Mouse (Mus musculus): ENCODE results near the gene Slc8b1. TPM values are rescaled to one million over a fixed set of nuclear protein-coding genes. Genes with fewer than 3 reads are reported as not detected.

Gene Slc8b1
- total RNA-seq, 2 experiments from 2014 or later = 7.8 to 11.8 TPM

DNA sequence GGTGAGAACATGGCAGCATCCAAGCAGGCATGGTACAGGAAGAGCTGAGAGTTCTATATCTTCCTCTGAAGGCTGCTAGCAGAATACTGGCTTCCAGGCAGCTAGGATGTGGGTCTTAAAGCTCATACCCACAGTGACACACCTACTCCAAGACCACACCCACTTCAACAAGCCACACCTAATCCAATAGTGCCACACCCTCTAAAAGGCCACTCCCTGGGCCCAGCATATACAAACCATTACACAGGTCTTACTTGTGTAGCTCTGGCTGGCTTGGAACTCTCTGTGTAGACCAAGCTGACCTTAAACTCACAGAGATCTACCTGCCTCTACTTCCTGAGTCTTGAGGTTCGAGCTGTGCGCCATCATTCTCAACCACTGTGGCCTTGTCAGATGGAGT is 13.8 kb downstream of the Slc8b1 start:
- DNase-seq (ENCODE audit: low spot score in 2 of 2) = no peak

DNA sequence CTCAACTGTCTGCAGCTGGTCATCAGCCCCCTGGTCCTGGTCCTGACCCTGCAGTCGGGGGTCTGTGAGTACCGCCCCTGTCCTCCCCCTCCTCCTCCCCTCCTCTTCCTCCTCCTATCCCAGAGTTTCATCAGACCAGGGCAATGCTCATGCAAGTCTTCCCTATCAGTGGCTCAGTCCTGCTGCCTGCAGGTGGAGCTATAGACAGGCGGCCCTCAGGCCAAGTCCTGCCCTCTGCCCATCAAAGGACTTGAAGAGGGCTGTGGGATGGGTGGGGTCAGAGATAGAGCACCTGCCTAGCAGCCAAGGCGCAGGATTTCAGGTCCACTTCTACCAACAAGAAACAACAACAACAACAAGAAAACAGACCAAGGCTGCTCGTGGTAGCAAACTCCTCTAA is 14.8 kb downstream of the Slc8b1 start:
- no peak for DNase-seq (ENCODE audit: low spot score in 2 of 2)

DNA sequence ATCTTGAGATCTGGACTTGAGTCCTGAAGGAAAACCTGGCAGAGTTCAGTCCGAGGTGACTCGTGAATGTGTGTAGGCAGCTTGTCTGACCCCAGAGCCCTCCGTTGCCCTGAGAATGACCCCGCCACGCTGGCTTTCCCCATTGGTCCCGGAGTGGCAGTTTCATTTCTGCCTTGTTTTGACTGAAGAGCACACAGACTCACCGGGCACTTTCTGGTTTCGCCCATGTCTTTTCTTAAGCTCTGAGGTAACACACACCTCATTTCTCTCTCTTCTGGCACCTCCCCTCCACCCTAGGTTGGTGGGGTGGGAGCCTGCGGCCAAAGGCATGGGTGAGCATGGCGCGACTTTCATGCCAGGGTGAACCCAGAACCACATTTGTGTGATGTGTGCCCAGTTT is 15.3 kb downstream of the Slc8b1 start:
- no peak for DNase-seq (ENCODE audit: low spot score in 2 of 2)

DNA sequence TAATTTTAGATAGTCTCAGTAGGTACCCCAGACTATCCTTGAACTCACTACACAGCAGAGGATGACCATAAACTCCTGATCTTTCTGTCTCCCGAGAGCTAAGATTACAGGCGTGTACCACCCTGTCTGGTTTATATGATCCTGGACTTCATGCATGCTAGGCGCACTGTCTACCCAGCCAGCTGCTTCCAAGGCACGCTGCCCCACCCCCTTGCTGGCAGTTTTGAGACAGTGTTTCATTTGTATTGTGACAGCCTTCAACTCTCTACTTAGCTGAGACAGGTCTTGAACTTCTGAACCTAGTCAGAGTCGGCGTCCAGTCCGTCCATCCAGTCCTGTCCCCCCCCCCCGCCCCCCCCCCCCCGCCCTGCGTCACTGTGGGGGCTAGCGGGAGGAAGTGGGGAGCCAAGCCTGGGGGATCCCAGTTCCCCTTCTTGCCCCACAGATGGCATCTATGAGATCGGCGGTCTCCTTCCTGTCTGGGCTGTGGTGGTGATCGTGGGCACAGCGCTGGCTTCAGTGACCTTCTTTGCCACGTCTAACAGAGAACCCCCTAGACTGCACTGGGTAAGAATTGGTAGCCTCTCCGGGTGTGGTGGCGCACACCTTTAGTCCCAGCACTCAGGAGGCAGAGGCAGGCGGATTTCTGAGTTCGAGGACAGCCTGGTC is 16.5 kb downstream of the Slc8b1 start:
- DNase-seq (ENCODE audit: low spot score in 2 of 2) = no peak

DNA sequence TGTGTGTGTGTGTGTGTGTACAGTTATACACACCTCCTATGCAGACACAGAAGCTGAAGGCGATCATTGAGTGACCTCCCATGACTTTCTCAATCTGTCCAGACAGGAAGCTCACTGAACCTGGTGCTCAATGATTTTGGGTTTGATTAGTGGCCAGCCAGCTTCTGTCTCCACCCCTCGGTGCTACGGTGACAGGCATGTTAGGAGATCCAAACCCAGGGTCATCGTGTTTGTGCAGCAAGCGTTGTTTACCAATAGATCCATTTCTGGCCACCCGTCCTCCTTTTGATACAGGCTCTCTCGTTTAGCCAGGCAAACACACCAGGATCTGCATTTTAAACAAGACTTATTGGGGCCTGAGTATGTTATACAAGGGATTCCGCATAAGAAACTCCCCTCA is 20.7 kb downstream of the Slc8b1 start:
- DNase-seq (ENCODE audit: low spot score in 2 of 2) = no peak

DNA sequence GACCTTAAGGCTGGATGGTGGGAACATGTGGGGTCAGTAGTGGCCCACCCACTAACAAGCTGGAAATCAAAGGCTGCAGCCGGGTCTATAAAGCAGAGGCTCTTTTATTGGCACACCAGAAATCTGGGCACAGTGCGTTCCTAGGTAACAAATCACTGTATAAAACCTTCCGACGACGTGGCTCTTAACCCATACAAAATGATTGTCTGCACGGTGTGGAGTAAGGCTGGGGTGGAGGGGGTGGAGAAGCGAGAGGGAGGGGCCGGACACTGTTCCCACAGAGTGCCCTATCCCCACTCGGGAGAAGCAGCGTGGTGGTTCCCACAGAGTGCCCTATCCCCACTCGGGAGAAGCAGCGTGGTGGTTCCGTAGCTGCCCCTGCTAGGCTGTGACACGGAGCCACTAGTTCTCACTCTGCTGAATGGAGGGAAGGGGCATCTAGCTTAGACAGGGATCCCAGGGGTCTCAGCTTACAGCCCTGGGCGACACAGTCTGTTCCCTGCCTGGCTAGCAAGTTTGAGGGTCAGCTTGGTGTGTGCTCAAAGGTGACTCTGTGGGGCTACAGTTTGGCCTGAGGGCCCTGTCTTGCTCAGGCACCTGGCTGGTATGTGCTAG is 23.2 kb downstream of the Slc8b1 start:
- no peak for DNase-seq (ENCODE audit: low spot score in 2 of 2)

DNA sequence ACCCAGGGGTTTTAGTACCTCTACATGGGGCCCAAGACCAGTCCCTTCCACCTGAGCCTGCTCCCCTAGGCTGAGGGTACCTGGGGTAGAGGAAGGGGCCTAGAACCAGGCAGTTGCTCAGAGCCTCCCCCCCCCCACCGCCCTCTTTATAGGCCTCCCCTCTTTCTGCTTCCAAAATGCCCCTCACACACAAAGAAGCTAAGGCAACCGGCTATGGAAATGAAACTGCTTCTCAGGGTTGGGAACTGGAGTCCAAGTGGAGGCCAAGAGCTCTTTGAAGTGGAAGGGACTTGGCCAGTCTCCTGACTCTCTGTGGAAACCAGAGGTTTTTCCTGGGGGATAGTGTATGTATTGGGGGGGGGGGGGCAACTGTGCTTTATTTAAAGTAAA is 23.7 kb downstream of the Slc8b1 start:
- no peak for DNase-seq (ENCODE audit: low spot score in 2 of 2)

DNA sequence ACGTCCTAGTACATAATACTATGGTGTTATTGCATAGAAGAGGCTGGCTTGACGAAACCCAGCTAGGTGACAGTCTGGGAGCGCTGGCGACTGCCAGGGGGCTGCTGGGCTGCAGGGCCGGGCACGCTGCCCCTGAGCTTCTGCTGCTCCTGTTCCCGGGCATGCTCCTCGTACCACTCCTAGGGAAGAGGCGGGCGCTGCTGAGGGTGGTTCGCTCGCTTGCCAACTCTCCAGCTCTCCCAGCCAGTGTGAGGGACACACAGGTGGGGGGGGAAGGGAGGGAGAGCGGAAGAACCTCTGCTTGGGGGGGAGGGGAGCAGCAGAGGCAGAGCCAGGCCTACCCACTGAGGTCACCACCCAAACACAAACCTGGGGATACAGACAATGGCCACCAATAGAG is 25.1 kb downstream of the Slc8b1 start:
- peak in 1 of 2 experiments; percentile 43 for DNase-seq (ENCODE audit: low spot score in 2 of 2)

DNA sequence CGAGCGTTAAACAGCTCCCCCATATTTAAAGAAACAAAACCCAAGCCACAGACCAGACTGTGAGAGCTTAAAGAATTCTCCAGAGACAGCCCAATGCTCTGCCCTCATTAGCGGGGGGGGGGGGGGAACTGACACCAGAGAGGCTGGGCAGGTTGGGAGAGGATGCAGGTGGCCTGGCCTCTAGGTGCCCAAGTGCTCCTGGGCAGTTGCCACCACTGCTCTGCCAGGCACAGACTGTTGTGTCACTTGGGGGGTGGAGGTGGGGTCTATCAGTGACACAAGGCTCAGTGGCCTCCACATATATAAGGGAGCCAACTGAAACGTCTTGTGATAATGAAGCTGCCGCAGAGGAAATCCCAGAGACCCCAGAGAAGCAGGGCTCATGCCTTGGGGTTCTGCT is 25.7 kb downstream of the Slc8b1 start:
- no peak for DNase-seq (ENCODE audit: low spot score in 2 of 2)

DNA sequence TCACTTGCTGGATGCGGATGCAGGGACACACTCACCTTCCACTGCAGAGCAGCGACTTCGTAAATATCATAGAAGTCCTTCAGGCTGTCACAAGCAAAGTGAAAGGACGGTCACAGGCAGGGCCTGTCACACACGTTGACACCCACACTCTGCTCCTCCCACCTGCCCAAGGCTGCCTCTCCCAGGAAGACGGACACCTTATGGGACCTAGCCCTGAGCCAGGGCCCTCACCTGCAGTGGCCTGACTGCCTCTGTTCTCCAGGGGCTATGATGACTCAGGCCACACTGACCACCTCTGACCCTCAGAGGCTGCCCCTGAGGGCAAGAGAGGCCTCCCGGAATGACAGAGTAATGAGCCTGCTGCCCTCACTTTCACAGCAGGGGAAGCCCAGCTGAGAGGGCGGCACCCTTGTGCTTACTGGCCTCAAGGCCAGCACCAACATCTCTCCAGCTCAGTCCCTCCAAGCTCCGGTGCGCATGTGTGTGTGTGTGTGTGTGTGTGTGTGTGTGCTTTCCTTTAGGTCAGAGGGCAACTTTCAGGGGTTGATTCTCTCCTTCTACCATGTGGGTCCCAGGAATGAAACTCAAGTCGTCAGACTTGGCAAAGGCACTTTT is 37.4 kb downstream of the Slc8b1 start:
- DNase-seq (ENCODE audit: low spot score in 2 of 2) = no peak

DNA sequence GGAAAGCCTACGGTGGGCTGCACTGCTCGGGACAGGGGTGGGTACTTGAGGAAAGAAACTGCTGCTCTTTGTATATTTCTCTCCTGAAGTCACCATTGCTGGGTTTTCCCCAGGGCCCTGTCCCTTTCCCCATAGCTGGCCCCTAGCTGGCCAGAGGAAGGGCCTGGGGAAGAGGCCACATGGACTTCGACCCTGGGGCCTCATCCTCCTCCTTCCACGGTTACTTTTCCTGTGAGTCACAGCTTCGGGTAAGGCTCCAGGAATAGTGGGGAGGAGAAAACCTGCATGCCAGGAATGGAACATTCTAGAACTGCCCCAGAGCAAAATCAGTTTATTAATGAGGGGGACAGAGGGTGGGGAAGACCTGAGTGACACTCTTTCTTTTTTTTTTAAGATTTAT is 39.2 kb downstream of the Slc8b1 start:
- DNase-seq (ENCODE audit: low spot score in 2 of 2) = no peak

DNA sequence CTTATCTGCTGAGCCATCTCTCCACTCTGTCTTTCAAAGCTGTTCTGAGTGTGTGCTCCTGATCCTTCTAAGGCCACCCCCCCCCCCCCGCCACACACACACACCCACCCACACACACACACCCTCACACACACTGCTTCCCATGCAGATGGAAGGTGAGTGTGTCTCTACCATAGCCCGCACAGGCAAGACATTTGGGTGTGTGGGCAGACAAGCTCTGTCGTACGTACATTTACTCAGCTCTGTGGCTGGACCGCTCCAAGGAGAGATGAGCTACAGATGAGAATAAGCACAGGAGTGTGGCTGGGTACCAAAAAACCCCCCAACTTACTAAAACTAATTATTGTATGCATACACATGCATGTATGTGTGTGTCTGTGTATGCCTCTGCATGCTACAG is 39.7 kb downstream of the Slc8b1 start:
- peak in 1 of 2 experiments; percentile 67 for DNase-seq (ENCODE audit: low spot score in 2 of 2)

DNA sequence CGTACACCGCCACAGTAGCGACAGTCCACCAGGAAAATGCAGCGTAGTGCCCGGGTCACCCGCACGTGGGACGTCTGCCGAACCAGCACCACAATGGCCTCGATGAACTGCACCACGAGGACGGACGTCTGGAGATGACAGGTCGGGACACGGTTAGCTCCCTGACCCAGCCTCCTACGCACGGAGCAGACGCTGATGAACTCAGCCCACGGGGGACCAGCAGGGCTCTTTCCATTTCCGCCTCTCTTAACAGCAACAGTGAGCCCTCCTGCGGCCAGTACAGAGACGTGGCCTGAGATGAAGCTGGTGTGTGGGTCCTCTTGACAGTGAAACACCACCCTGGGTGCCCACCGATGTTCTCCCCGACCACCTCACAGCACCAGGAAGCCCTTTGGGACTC is 44.9 kb downstream of the Slc8b1 start:
- no peak for DNase-seq (ENCODE audit: low spot score in 2 of 2)

DNA sequence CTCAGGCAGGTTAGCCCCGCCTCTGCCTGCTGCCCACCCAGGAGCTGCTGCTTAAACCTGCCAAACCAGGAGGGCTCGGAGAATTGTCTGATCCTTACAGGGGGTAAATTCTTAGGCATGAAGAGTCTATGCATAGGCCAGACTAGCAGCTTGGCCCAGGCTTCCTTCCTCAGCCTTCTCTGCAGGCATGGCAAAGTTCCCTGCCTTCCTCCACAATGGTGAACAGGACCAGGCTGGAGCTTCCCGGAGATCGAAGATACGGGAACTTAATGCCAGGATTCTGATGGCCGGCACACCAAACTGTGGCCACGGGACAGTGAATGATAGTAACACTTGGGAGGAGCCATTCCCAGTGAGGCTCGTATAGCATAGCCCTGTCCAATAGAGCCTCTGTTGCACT is 47.1 kb downstream of the Slc8b1 start:
- DNase-seq (ENCODE audit: low spot score in 2 of 2) = no peak

DNA sequence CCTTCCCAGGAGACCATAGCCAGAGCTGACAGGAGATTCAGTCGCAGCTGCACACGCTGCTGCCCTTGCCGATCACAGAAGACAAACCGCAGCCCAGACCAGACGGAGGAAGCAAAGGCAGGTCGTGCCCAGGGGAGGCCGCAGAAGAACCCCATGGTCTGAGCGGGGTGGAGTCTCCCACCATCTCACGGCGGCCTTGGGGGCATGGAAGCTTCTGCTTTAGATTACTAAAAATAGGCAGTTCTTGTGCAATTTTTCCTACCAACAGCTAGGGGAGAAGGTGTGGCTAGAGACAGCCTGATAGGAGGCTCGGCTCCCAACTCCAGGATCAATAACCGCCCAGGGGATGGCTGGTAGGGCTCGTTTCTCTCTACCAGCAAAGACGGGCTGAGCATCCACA is 47.8 kb downstream of the Slc8b1 start:
- no peak for DNase-seq (ENCODE audit: low spot score in 2 of 2)

DNA sequence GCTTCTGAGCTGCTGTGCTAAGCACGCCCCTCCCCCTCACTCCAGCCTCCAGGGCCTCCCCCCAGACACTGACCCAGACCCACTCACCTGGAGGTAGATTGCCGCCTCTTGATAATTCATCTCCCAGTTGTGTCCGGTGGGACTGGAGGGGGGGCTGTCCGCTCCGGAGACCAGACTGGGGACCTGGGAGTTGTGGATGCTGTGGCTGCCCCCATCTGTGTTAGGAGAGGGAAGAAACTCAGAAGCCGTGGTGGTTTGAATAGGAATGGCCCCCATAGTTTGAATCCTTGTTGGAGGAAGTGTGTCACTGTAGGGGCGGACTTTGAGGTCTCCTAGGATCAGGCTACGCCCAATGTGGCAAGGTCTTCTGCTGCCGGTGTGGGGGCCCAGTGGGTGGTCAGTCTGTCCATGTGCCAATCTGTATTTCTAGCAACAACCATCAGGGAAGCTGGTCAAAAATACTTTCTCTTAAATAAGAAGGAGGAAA is 49.2 kb downstream of the Slc8b1 start:
- no peak for DNase-seq (ENCODE audit: low spot score in 2 of 2)

DNA sequence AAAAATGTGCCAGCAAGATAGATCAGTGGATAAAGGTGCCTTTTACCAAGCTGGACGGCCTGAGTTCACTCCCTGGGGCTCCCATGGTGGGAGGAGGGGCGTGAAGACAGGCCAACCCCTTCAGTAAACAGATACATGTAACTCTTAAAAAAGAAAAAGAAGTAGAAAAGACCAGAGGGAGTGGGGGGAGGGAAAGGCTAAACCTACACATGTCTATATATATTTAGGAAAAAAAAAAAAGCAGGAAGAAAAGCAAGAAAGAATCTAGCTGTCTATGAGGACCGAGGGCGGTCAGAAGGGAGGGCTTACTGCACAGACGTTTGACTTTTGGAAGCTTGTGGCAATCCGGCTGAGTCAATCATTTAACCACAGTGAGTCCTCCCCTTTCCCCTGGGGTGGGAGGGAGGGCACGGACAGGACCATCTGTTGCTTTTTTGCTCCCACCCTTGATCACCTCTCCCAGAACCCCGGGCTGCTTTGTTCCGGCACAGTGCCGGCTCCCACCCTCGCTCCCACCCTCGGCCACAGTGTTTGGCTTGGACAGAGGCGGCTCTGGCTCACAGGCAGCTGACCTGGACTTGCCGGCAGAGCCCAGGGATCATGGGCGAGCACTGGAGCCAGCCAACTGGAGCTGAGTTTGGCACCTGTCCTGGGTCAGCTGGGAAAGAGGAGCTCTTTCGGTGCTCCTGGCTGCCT is 49.8 kb downstream of the Slc8b1 start:
- DNase-seq (ENCODE audit: low spot score in 2 of 2) = peak in 1 of 2 experiments; percentile 16

DNA sequence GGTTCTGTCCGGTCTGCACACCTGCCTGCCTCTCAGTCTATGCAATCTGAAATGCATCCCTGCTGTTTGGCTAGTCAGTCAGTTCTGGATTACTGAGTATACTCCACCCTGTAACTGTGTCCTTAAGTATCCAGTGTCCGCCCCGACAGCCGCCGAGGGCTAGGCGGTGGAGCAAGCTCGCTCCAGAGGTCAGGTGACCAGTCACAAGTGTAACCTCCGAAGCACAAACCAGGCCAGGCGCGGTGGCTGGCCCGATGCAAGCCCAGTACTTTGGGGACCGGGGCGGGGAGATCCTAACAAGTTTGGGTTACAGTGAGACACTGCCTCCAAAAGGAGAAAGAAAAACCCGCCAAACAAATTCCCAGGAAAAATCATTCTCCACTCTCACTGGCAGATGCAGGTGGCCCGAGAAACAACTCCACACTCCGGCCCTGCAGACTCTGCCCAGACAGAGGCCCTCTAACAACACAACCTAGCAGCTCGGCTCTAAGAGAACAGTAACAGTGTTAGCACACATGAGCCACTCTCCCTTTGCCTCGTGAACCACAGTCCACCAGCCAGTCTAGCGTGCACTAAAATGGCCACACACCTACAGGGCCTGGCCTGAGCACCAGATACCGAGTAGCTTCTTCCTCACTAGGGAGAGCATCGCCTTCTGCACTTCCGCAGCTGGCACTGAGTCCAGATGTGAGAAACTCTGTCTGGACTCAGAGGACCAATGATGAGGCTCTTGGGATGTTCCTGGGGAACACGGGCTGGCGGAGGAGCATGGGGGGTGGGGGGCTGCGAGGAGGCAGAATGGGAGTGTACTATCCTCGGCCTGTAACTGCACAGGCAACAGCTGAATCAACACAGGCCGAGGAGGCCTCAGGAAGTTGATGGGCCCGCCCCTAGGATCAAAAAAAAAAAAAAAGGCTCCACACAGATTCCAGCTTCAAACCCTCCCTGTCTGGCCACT is 52.3 kb downstream of the Slc8b1 start:
- DNase-seq (ENCODE audit: low spot score in 2 of 2) = no peak

DNA sequence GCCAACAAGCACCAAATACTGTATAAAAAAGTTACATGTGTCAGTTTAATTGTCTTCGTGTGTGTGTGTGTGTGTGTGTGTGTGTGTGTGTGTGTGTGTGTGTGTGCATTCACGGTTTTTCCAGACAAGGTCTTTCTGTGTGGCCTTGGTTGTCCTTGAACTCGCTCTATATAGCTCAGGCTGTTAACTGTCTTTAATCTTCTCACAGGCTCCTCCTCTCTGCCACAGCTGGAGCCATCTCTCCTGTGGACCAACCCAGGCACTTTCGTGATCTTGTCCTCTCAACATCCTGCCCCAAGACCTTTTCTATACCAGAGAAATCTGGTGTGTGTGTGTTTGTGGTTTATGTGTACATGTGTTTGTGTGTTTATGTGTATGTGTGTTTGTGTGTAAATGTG is 52.9 kb downstream of the Slc8b1 start:
- no peak for DNase-seq (ENCODE audit: low spot score in 2 of 2)

DNA sequence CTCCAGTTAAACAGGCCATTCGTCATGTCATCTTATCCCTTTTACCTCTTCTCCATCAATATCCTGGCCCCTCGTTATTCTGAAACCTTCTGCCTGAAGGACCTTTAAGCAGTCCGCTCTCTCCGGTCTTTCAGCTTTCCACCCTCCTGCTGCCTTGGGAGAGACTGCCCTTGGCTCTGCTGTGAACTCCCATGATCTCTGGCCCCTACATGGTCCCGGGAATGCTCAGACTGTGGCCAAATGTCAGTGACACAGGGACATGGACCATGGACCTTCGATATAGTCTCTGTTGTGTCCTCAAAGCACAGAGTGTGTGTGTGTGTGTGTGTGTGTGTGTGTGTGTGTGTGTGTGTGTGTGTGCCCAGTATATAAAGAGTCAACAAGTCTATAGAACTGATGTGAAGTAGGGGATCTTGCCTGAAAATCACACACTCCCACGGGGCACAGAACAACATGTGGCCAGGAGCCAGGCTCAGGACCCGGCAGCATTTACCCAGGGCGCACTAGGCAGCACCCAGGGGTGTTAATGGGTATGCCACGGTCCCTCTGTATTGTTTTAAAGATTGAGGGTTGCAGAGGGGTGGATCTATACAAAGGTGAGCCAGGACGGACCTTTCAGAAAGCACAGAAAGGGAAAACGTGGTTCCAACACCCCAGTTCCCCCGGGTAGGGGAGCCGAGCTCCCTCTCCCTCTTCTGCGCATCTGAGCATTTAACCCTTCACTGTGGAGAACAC is 54.4 kb downstream of the Slc8b1 start:
- no peak for DNase-seq (ENCODE audit: low spot score in 2 of 2)

Measured in layer of hippocampus, adult 18-20 months (tissue).